Mouse (Mus musculus): ENCODE measurements around the gene Acp7. TPM values are rescaled to one million over a fixed set of nuclear protein-coding genes. Genes with fewer than 3 reads are reported as not detected.

The Acp7 gene
- polyA plus RNA-seq, 1 experiment: 11.7 TPM

GRCm38 (mm10) chr7:28576271-28576914 is 54.7 kb downstream of the Acp7 start:
- Histone ChIP-seq H3K27me3 (ENCODE audit: control insufficient read depth, insufficient read depth, low read length) (no peaks in the 10 kb centered on the region), H3K36me3 (ENCODE audit: control insufficient read depth, insufficient read depth, low read length) (no peaks in the 10 kb centered on the region), H3K27ac (ENCODE audit: control insufficient read depth, insufficient read depth, low read depth, low read length) (no peak overlapping the region), H3K4me3 (ENCODE audit: control insufficient read depth, low read depth, low read length) (no peak overlapping the region), H3K4me1 (ENCODE audit: control insufficient read depth, insufficient read depth, low read length) (no peaks in the 10 kb centered on the region)
- no peak for TF ChIP-seq CTCF (IDR thresholded peaks at IDR 0.05; ENCODE audit: control insufficient read depth, insufficient read depth, insufficient replicate concordance, low read depth, low read length)

GRCm38 (mm10) chr7:28575597-28575996 is 55.5 kb downstream of the Acp7 start:
- Histone ChIP-seq H3K4me1 (ENCODE audit: control insufficient read depth, insufficient read depth, low read length) (no peaks in the 10 kb centered on the region), H3K27ac (ENCODE audit: control insufficient read depth, insufficient read depth, low read depth, low read length) (no peak overlapping the region), H3K4me3 (ENCODE audit: control insufficient read depth, low read depth, low read length) (no peak overlapping the region), H3K27me3 (ENCODE audit: control insufficient read depth, insufficient read depth, low read length) (no peaks in the 10 kb centered on the region), H3K36me3 (ENCODE audit: control insufficient read depth, insufficient read depth, low read length) (no peaks in the 10 kb centered on the region)
- TF ChIP-seq CTCF (IDR thresholded peaks at IDR 0.05; ENCODE audit: control insufficient read depth, insufficient read depth, insufficient replicate concordance, low read depth, low read length) (no peak), POLR2A (IDR thresholded peaks at IDR 0.05; ENCODE audit: control insufficient read depth, low read depth, low read length) (no peak)

GRCm38 (mm10) chr7:28573236-28573635 is 57.9 kb downstream of the Acp7 start:
- Histone ChIP-seq H3K4me1 (ENCODE audit: control insufficient read depth, insufficient read depth, low read length) (no peaks in the 10 kb centered on the region), H3K4me3 (ENCODE audit: control insufficient read depth, low read depth, low read length) (no peak overlapping the region), H3K36me3 (ENCODE audit: control insufficient read depth, insufficient read depth, low read length) (no peaks in the 10 kb centered on the region), H3K27ac (ENCODE audit: control insufficient read depth, insufficient read depth, low read depth, low read length) (no peak overlapping the region), H3K27me3 (ENCODE audit: control insufficient read depth, insufficient read depth, low read length) (no peaks in the 10 kb centered on the region)
- no peak for TF ChIP-seq CTCF (IDR thresholded peaks at IDR 0.05; ENCODE audit: control insufficient read depth, insufficient read depth, insufficient replicate concordance, low read depth, low read length)
- no peak for TF ChIP-seq POLR2A (IDR thresholded peaks at IDR 0.05; ENCODE audit: control insufficient read depth, low read depth, low read length)

- no peak for TF ChIP-seq POLR2A (IDR thresholded peaks at IDR 0.05; ENCODE audit: control insufficient read depth, low read depth, low read length)
- TF ChIP-seq CTCF (IDR thresholded peaks at IDR 0.05; ENCODE audit: control insufficient read depth, insufficient read depth, insufficient replicate concordance, low read depth, low read length): no peak
- Histone ChIP-seq H3K27ac (ENCODE audit: control insufficient read depth, insufficient read depth, low read depth, low read length) (no peak overlapping the region), H3K4me1 (ENCODE audit: control insufficient read depth, insufficient read depth, low read length) (no peaks in the 10 kb centered on the region), H3K4me3 (ENCODE audit: control insufficient read depth, low read depth, low read length) (no peak overlapping the region), H3K27me3 (ENCODE audit: control insufficient read depth, insufficient read depth, low read length) (no peaks in the 10 kb centered on the region), H3K36me3 (ENCODE audit: control insufficient read depth, insufficient read depth, low read length) (peaks cover under 1% of the 10 kb centered on the region; the same call in 1 of the 2 replicates)
Observed at GRCm38 (mm10) chr7:28572689-28573088, 58.4 kb downstream of the Acp7 start.

- no peak for TF ChIP-seq POLR2A (IDR thresholded peaks at IDR 0.05; ENCODE audit: control insufficient read depth, low read depth, low read length)
- no peak for TF ChIP-seq CTCF (IDR thresholded peaks at IDR 0.05; ENCODE audit: control insufficient read depth, insufficient read depth, insufficient replicate concordance, low read depth, low read length)
- Histone ChIP-seq H3K4me1 (ENCODE audit: control insufficient read depth, insufficient read depth, low read length) (no peaks in the 10 kb centered on the region), H3K27me3 (ENCODE audit: control insufficient read depth, insufficient read depth, low read length) (no peaks in the 10 kb centered on the region), H3K27ac (ENCODE audit: control insufficient read depth, insufficient read depth, low read depth, low read length) (no peak overlapping the region), H3K36me3 (ENCODE audit: control insufficient read depth, insufficient read depth, low read length) (peaks cover 1% of the 10 kb centered on the region; the same call in 1 of the 2 replicates), H3K4me3 (ENCODE audit: control insufficient read depth, low read depth, low read length) (no peak overlapping the region)
Observed at GRCm38 (mm10) chr7:28570982-28571682, 60.0 kb downstream of the Acp7 start.

GRCm38 (mm10) chr7:28570291-28570981 is 60.7 kb downstream of the Acp7 start:
- TF ChIP-seq POLR2A (IDR thresholded peaks at IDR 0.05; ENCODE audit: control insufficient read depth, low read depth, low read length) (no peak), CTCF (IDR thresholded peaks at IDR 0.05; ENCODE audit: control insufficient read depth, insufficient read depth, insufficient replicate concordance, low read depth, low read length) (no peak)
- Histone ChIP-seq H3K4me3 (ENCODE audit: control insufficient read depth, low read depth, low read length) (no peak overlapping the region), H3K36me3 (ENCODE audit: control insufficient read depth, insufficient read depth, low read length) (peaks cover 1% of the 10 kb centered on the region; the same call in 1 of the 2 replicates), H3K27me3 (ENCODE audit: control insufficient read depth, insufficient read depth, low read length) (no peaks in the 10 kb centered on the region), H3K4me1 (ENCODE audit: control insufficient read depth, insufficient read depth, low read length) (no peaks in the 10 kb centered on the region), H3K27ac (ENCODE audit: control insufficient read depth, insufficient read depth, low read depth, low read length) (no peak overlapping the region)

GRCm38 (mm10) chr7:28568253-28568652 is 62.9 kb downstream of the Acp7 start:
- no peak overlapping the region for H3K4me3 ChIP-seq (ENCODE audit: control insufficient read depth, low read depth, low read length)
- TF ChIP-seq POLR2A (IDR thresholded peaks at IDR 0.05; ENCODE audit: control insufficient read depth, low read depth, low read length) (no peak), CTCF (IDR thresholded peaks at IDR 0.05; ENCODE audit: control insufficient read depth, insufficient read depth, insufficient replicate concordance, low read depth, low read length) (peak; percentile 36; the same call in 1 of the 2 replicates)
- no peaks in the 10 kb centered on the region for H3K4me1 ChIP-seq (ENCODE audit: control insufficient read depth, insufficient read depth, low read length)
- H3K36me3 ChIP-seq (ENCODE audit: control insufficient read depth, insufficient read depth, low read length): peaks cover 1% of the 10 kb centered on the region; the same call in 1 of the 2 replicates
- no peak overlapping the region for H3K27ac ChIP-seq (ENCODE audit: control insufficient read depth, insufficient read depth, low read depth, low read length)
- H3K27me3 ChIP-seq (ENCODE audit: control insufficient read depth, insufficient read depth, low read length): no peaks in the 10 kb centered on the region

Measured in testis, adult 2 months (tissue).